Comparison of ENCODE assay signal across 7 mouse cellular contexts in genomic region chr5:137286655-137287031, GRCm38 (mm10). TPM values are rescaled to one million over a fixed set of nuclear protein-coding genes. Genes with fewer than 3 reads are reported as not detected.
DNase-seq lines count a peak whose midpoint lies in the region; ATAC-seq and TF ChIP-seq lines count a peak whose summit lies in the region.

No protein-coding gene starts in this region.

- TF ChIP-seq CTCF in spleen, adult 2 months (IDR thresholded peaks at IDR 0.05; ENCODE audit: extremely low read depth, insufficient read depth, insufficient read length, insufficient replicate concordance): peak; percentile 99

- peak; percentile 52; the same call in 1 of the 2 replicates for ATAC-seq in limb, embryonic 13.5 days (ENCODE audit: low FRiP score, low read depth)
- peak; percentile 84 for ATAC-seq in midbrain, embryonic 16.5 days

- H3K4me1 ChIP-seq in limb, embryonic 13.5 days: peaks cover 16% of the 10 kb centered on the region
- peaks cover 16% of the 10 kb centered on the region for H3K4me1 ChIP-seq in midbrain, embryonic 16.5 days (ENCODE audit: control insufficient read depth, insufficient read depth, low read length)
- H3K4me1 ChIP-seq in spleen, adult 2 months (ENCODE audit: control insufficient read depth, insufficient read depth, insufficient read length): peaks cover 8% of the 10 kb centered on the region

- DNase-seq in adrenal gland, adult 2 months: peak; percentile 87
- DNase-seq in embryo, embryonic 9.5 days (ENCODE audit: extremely low spot score): peak; percentile 89
- DNase-seq in gastrocnemius, postnatal 4 days (ENCODE audit: low spot score in 2 of 2): peak; percentile 76 to 91
- peak; percentile 73 for DNase-seq in kidney, adult 11 months
- peak; percentile 68 to 86 for DNase-seq in spleen, adult 2 months (ENCODE audit: low read depth in 1 of 2, low spot score in 2 of 2)

- H3K9ac ChIP-seq in limb, embryonic 13.5 days: no peak overlapping the region; the same call in 1 of the 2 replicates
- H3K9ac ChIP-seq in midbrain, embryonic 16.5 days (ENCODE audit: low read depth, low read length): peak overlapping the region; percentile 77

- no peaks in the 10 kb centered on the region for H3K36me3 ChIP-seq in limb, embryonic 13.5 days
- H3K36me3 ChIP-seq in midbrain, embryonic 16.5 days (ENCODE audit: control insufficient read depth, insufficient read depth, low read length): no peaks in the 10 kb centered on the region
- no peaks in the 10 kb centered on the region for H3K36me3 ChIP-seq in spleen, adult 2 months (ENCODE audit: control insufficient read depth, insufficient read depth, low read length)

- 0 out of 2 replicates have a peak, but pooled peaks cover 4% of the 10 kb centered on the region for H3K9me3 ChIP-seq in limb, embryonic 13.5 days
- no peaks in the 10 kb centered on the region for H3K9me3 ChIP-seq in midbrain, embryonic 16.5 days (replicated peaks; ENCODE audit: control insufficient read depth, low read length, poor library complexity, severe bottlenecking)

- no peak for TF ChIP-seq POLR2A in spleen, adult 2 months (IDR thresholded peaks at IDR 0.05; ENCODE audit: low read depth, low read length)

- H3K27me3 ChIP-seq in limb, embryonic 13.5 days: peaks cover 59% of the 10 kb centered on the region
- H3K27me3 ChIP-seq in midbrain, embryonic 16.5 days (ENCODE audit: control insufficient read depth, insufficient read depth, low read depth, low read length): 0 out of 2 replicates have a peak, but pooled peaks cover 4% of the 10 kb centered on the region
- H3K27me3 ChIP-seq in spleen, adult 2 months (ENCODE audit: control insufficient read depth, insufficient read depth, low read length): peaks cover 17% of the 10 kb centered on the region

- H3K4me2 ChIP-seq in limb, embryonic 13.5 days (replicated peaks): peak overlapping the region; percentile 75
- peak overlapping the region; percentile 94 for H3K4me2 ChIP-seq in midbrain, embryonic 16.5 days (ENCODE audit: low read length)

- H3K4me3 ChIP-seq in limb, embryonic 13.5 days: peak overlapping the region; percentile 47
- peak overlapping the region; percentile 64 for H3K4me3 ChIP-seq in midbrain, embryonic 16.5 days (ENCODE audit: low read depth, low read length)
- peak overlapping the region; percentile 32 for H3K4me3 ChIP-seq in spleen, adult 2 months (ENCODE audit: extremely low read depth, insufficient read depth, insufficient read length)

- WGBS in limb, embryonic 13.5 days: 2% methylated on average over 13 of the region's 16 CpGs
- WGBS in midbrain, embryonic 16.5 days: 0% methylated on average over 16 of the region's 16 CpGs
- WGBS in spleen, adult 2 months: 0% methylated on average over 15 of the region's 16 CpGs

- no peak overlapping the region for H3K27ac ChIP-seq in limb, embryonic 13.5 days
- peak overlapping the region; percentile 83 for H3K27ac ChIP-seq in midbrain, embryonic 16.5 days (ENCODE audit: low read length)
- H3K27ac ChIP-seq in spleen, adult 2 months (ENCODE audit: insufficient read depth, low read length): no peak overlapping the region

RNA-seq across cellular contexts. Expression of gene Ache, which starts 0.7 kb away (rescaled TPM):
- total RNA-seq in adrenal gland, adult 2 months (2021): 10 to 100 TPM in 1 of 2 experiments, 1 to 10 TPM in 1; 5.8 to 12.0 TPM
- polyA plus RNA-seq in adrenal gland, adult 2 months (2012; rRNA removed): 11.0 and 18.0 TPM in 2 replicates
- total RNA-seq in gastrocnemius, postnatal 4 days (2021): 10 to 100 TPM; 68.5 to 78.9 TPM
- 17.2 and 18.3 TPM in 2 replicates for polyA plus RNA-seq in limb, embryonic 13.5 days (2015; fragmentation: Nextera tagmentation; extraction: Ambion mirVana)
- polyA plus RNA-seq in midbrain, embryonic 16.5 days (2015; fragmentation: Nextera tagmentation; extraction: Ambion mirVana): 46.5 and 65.9 TPM in 2 replicates
- 23.1 and 24.1 TPM in 2 replicates for polyA plus RNA-seq in spleen, adult 2 months (2012; rRNA removed)

RNA-seq across cellular contexts. Expression of gene Ufsp1, which starts 7.8 kb away (rescaled TPM):
- total RNA-seq in adrenal gland, adult 2 months (2021): 10 to 100 TPM in 1 of 2 experiments, 1 to 10 TPM in 1; 9.6 to 15.3 TPM
- polyA plus RNA-seq in adrenal gland, adult 2 months (2012; rRNA removed): 29.8 and 37.9 TPM in 2 replicates
- 10 to 100 TPM; 47.7 to 51.2 TPM for total RNA-seq in gastrocnemius, postnatal 4 days (2021)
- 8.4 and 9.6 TPM in 2 replicates for polyA plus RNA-seq in limb, embryonic 13.5 days (2015; fragmentation: Nextera tagmentation; extraction: Ambion mirVana)
- 18.4 and 20.9 TPM in 2 replicates for polyA plus RNA-seq in midbrain, embryonic 16.5 days (2015; fragmentation: Nextera tagmentation; extraction: Ambion mirVana)
- 10.3 and 11.1 TPM in 2 replicates for polyA plus RNA-seq in spleen, adult 2 months (2012; rRNA removed)

RNA-seq across cellular contexts. Expression of gene Srrt, which starts 20.8 kb away (rescaled TPM):
- total RNA-seq in adrenal gland, adult 2 months (2021): 100 to 1,000 TPM; 135 to 172 TPM
- 138 and 150 TPM in 2 replicates for polyA plus RNA-seq in adrenal gland, adult 2 months (2012; rRNA removed)
- total RNA-seq in gastrocnemius, postnatal 4 days (2021): 100 to 1,000 TPM; 113 to 138 TPM
- 141 and 149 TPM in 2 replicates for polyA plus RNA-seq in limb, embryonic 13.5 days (2015; fragmentation: Nextera tagmentation; extraction: Ambion mirVana)
- 97.2 and 103 TPM in 2 replicates for polyA plus RNA-seq in midbrain, embryonic 16.5 days (2015; fragmentation: Nextera tagmentation; extraction: Ambion mirVana)
- polyA plus RNA-seq in spleen, adult 2 months (2012; rRNA removed): 172 and 175 TPM in 2 replicates

RNA-seq across cellular contexts. Expression of gene Trip6, which starts 27.6 kb away (rescaled TPM):
- 10 to 100 TPM; 28.3 to 41.4 TPM for total RNA-seq in adrenal gland, adult 2 months (2021)
- polyA plus RNA-seq in adrenal gland, adult 2 months (2012; rRNA removed): 108 TPM in 2 replicates
- total RNA-seq in gastrocnemius, postnatal 4 days (2021): 10 to 100 TPM; 31.2 to 31.9 TPM
- 104 and 107 TPM in 2 replicates for polyA plus RNA-seq in limb, embryonic 13.5 days (2015; fragmentation: Nextera tagmentation; extraction: Ambion mirVana)
- polyA plus RNA-seq in midbrain, embryonic 16.5 days (2015; fragmentation: Nextera tagmentation; extraction: Ambion mirVana): 13.1 TPM in 2 replicates
- polyA plus RNA-seq in spleen, adult 2 months (2012; rRNA removed): 19.8 and 20.6 TPM in 2 replicates

RNA-seq across cellular contexts. Expression of gene Slc12a9, which starts 46.8 kb away (rescaled TPM):
- 10 to 100 TPM in 1 of 2 experiments, 1 to 10 TPM in 1; 7.3 to 12.4 TPM for total RNA-seq in adrenal gland, adult 2 months (2021)
- polyA plus RNA-seq in adrenal gland, adult 2 months (2012; rRNA removed): 30.4 and 33.0 TPM in 2 replicates
- 10 to 100 TPM in 1 of 2 experiments, 1 to 10 TPM in 1; 8.2 to 10.3 TPM for total RNA-seq in gastrocnemius, postnatal 4 days (2021)
- polyA plus RNA-seq in limb, embryonic 13.5 days (2015; fragmentation: Nextera tagmentation; extraction: Ambion mirVana): 17.2 and 17.9 TPM in 2 replicates
- polyA plus RNA-seq in midbrain, embryonic 16.5 days (2015; fragmentation: Nextera tagmentation; extraction: Ambion mirVana): 26.8 and 27.3 TPM in 2 replicates
- 25.8 and 29.7 TPM in 2 replicates for polyA plus RNA-seq in spleen, adult 2 months (2012; rRNA removed)
